Mouse (Mus musculus) E14TG2a.4 (cell line): ENCODE measurements around the gene Rps15.
A peak's percentile ranks its signal among the peaks of the same experiment; 100 is the strongest.

Experiments
- H3K27me3 ChIP-seq: 2 replicates; pipeline ENCODE4 v1.6.1; 2014; ENCODE audit warnings: low read length, control low read depth; ENCODE audit not compliant: insufficient read depth
- H3K36me3 ChIP-seq: 2 replicates; pipeline ENCODE4 v1.6.1; 2014; ENCODE audit warnings: low read length, control low read depth; ENCODE audit not compliant: insufficient read depth
- H3K4me1 ChIP-seq: replicated peaks from 2 replicates; pipeline ENCODE4 v1.6.1; 2014; ENCODE audit warnings: low read depth, low read length, control low read depth
- H3K4me3 ChIP-seq: replicated peaks from 2 replicates; pipeline ENCODE4 v1.5.1; 2014; ENCODE audit warnings: mild to moderate bottlenecking, low read length
- H3K9me3 ChIP-seq: 2 replicates; pipeline ENCODE4 v1.6.1; 2014; ENCODE audit warnings: low read length, control low read depth
- CTCF ChIP-seq: conservative IDR thresholded peaks from 2 replicates; pipeline ENCODE4 v1.5.1; 2014; ENCODE audit warnings: low read length
- NANOG ChIP-seq: IDR thresholded peaks from 2 replicates; pipeline ENCODE4 v1.6.1; 2014; ENCODE audit warnings: borderline replicate concordance, low read length, mixed read lengths
- POU5F1 ChIP-seq: IDR thresholded peaks from 2 replicates; pipeline ENCODE4 v1.6.1; 2014; ENCODE audit warnings: low read length, borderline replicate concordance

The Rps15 gene

GRCm38 (mm10) chr10:80299824-80300223, 7.6 kb downstream of the Rps15 start:
- Histone ChIP-seq H3K4me3 (peak overlapping the region; percentile 70), H3K36me3 (peaks cover 3% of the 10 kb centered on the region), H3K4me1 (peaks cover 69% of the 10 kb centered on the region), H3K27me3 (peaks cover 66% of the 10 kb centered on the region), H3K9me3 (no peaks in the 10 kb centered on the region)
- TF ChIP-seq POU5F1: no peak
- no peak for TF ChIP-seq NANOG
- TF ChIP-seq CTCF: no peak

- no peaks in the 10 kb centered on the region for H3K9me3 ChIP-seq
- H3K4me1 ChIP-seq: peaks cover 67% of the 10 kb centered on the region
- TF ChIP-seq POU5F1 (no peak), NANOG (no peak), CTCF (no peak)
- no peaks in the 10 kb centered on the region for H3K36me3 ChIP-seq
- H3K27me3 ChIP-seq: peaks cover 72% of the 10 kb centered on the region
- H3K4me3 ChIP-seq: no peak overlapping the region
Measured at GRCm38 (mm10) chr10:80300672-80301181, 8.5 kb downstream of the Rps15 start.

GRCm38 (mm10) chr10:80301256-80302081, 9.2 kb downstream of the Rps15 start:
- no peaks in the 10 kb centered on the region for H3K9me3 ChIP-seq
- no peak overlapping the region for H3K4me3 ChIP-seq
- TF ChIP-seq NANOG: no peak
- TF ChIP-seq CTCF: no peak
- no peak for TF ChIP-seq POU5F1
- peaks cover 79% of the 10 kb centered on the region for H3K27me3 ChIP-seq
- H3K4me1 ChIP-seq: peaks cover 67% of the 10 kb centered on the region
- H3K36me3 ChIP-seq: no peaks in the 10 kb centered on the region

- Histone ChIP-seq H3K4me3 (no peak overlapping the region), H3K27me3 (peaks cover 82% of the 10 kb centered on the region), H3K4me1 (peaks cover 67% of the 10 kb centered on the region), H3K36me3 (no peaks in the 10 kb centered on the region), H3K9me3 (no peaks in the 10 kb centered on the region)
- TF ChIP-seq CTCF: no peak
- TF ChIP-seq POU5F1: no peak
- TF ChIP-seq NANOG: no peak
Measured at GRCm38 (mm10) chr10:80302082-80302355, 9.8 kb downstream of the Rps15 start.

- no peaks in the 10 kb centered on the region for H3K9me3 ChIP-seq
- peaks cover 63% of the 10 kb centered on the region for H3K4me1 ChIP-seq
- H3K36me3 ChIP-seq: no peaks in the 10 kb centered on the region
- TF ChIP-seq NANOG: no peak
- TF ChIP-seq POU5F1: no peak
- TF ChIP-seq CTCF: no peak
- H3K27me3 ChIP-seq: peaks cover 82% of the 10 kb centered on the region
- H3K4me3 ChIP-seq: no peak overlapping the region
Measured at GRCm38 (mm10) chr10:80302471-80302881, 10.2 kb downstream of the Rps15 start.

- Histone ChIP-seq H3K9me3 (no peaks in the 10 kb centered on the region), H3K4me3 (peak overlapping the region; percentile 86), H3K36me3 (no peaks in the 10 kb centered on the region), H3K4me1 (peaks cover 49% of the 10 kb centered on the region), H3K27me3 (peaks cover 76% of the 10 kb centered on the region)
- no peak for TF ChIP-seq CTCF
- TF ChIP-seq POU5F1: no peak
- TF ChIP-seq NANOG: no peak
Measured at GRCm38 (mm10) chr10:80304458-80304857, 12.2 kb downstream of the Rps15 start.

GRCm38 (mm10) chr10:80304862-80305261, 12.6 kb downstream of the Rps15 start:
- H3K4me1 ChIP-seq: peaks cover 45% of the 10 kb centered on the region
- no peak for TF ChIP-seq NANOG
- no peak for TF ChIP-seq CTCF
- TF ChIP-seq POU5F1: no peak

GRCm38 (mm10) chr10:80311560-80311959, 19.3 kb downstream of the Rps15 start:
- Histone ChIP-seq H3K9me3 (no peaks in the 10 kb centered on the region), H3K4me1 (peaks cover 70% of the 10 kb centered on the region), H3K4me3 (peak overlapping the region; percentile 77), H3K36me3 (no peaks in the 10 kb centered on the region), H3K27me3 (peaks cover 91% of the 10 kb centered on the region)
- TF ChIP-seq POU5F1: no peak
- TF ChIP-seq NANOG: no peak
- TF ChIP-seq CTCF: no peak

More at GRCm38 (mm10) chr10:80304862-80305261, 12.6 kb downstream of the Rps15 start:
- Histone ChIP-seq H3K27me3 (peaks cover 74% of the 10 kb centered on the region), H3K4me3 (peak overlapping the region; percentile 86), H3K36me3 (no peaks in the 10 kb centered on the region), H3K9me3 (no peaks in the 10 kb centered on the region)
